Mouse (Mus musculus) spleen, adult 2 months (tissue): Measurements from ENCODE around the gene Ndufv2.

Experiments
- CTCF ChIP-seq: fragments of 200-500 bp; IDR thresholded peaks from 2 replicates; pipeline ENCODE4 v1.5.1; 2011; ENCODE audit warnings: mild to moderate bottlenecking, inconsistent platforms; ENCODE audit not compliant: insufficient read depth, insufficient read length, insufficient replicate concordance; ENCODE audit errors: extremely low read depth
- POLR2A ChIP-seq: fragments of 200-500 bp; IDR thresholded peaks from 2 replicates; pipeline ENCODE4 v1.6.1; 2011; ENCODE audit warnings: low read depth, low read length, inconsistent platforms

GRCm38 (mm10) chr17:66077437-66077850 lies 23.9 kb downstream of the Ndufv2 start:
- TF ChIP-seq CTCF (no peak), POLR2A (no peak)
